Mouse (Mus musculus): ENCODE results near the gene Lhx5. TPM values are rescaled to one million over a fixed set of nuclear protein-coding genes. Genes with fewer than 3 reads are reported as not detected.

Lhx5 gene
- total and polyA plus RNA-seq, 3 experiments, result not detected

- H3K9ac ChIP-seq (ENCODE audit: insufficient read depth, low read depth), result no peak overlapping the region
- in situ Hi-C loops (cut with MboI; ENCODE audit: low pct_ligation_motif_present, low pct_unique_long_range_greater_than_20kb, low sequenced_read_pairs), result no loop called here
- no peak overlapping the region for H3K4me2 ChIP-seq (ENCODE audit: insufficient read depth, low read depth, poor library complexity, severe bottlenecking)
- TF ChIP-seq MAFK (IDR thresholded peaks at IDR 0.05; ENCODE audit: insufficient replicate concordance, low read length) (no peak), SIN3A (IDR thresholded peaks at IDR 0.05; ENCODE audit: low read length) (no peak), GABPA (IDR thresholded peaks at IDR 0.05; ENCODE audit: insufficient replicate concordance, low read depth, low read length) (no peak), JUN (IDR thresholded peaks at IDR 0.05; ENCODE audit: insufficient read depth, low read depth, low read length) (no peak), ZMIZ1 (IDR thresholded peaks at IDR 0.05; ENCODE audit: low read depth, low read length) (no peak), TBP (conservative IDR thresholded peaks at IDR 0.05; ENCODE audit: low read depth, low read length) (no peak), UBTF (IDR thresholded peaks at IDR 0.05; ENCODE audit: low read depth, low read length) (no peak)
- peaks cover 0 to 16% of the 10 kb centered on the region in 2 experiments; a peak in 2 of 4 replicates for H3K4me1 ChIP-seq (ENCODE audit: control insufficient read depth in 1 of 2, insufficient read depth in 2 of 2)
- no peaks in the 10 kb centered on the region for H3K79me2 ChIP-seq (replicated peaks; ENCODE audit: control insufficient read depth, extremely low read depth, insufficient read depth, poor library complexity, severe bottlenecking)
- no peaks in the 10 kb centered on the region for H3K9me3 ChIP-seq (replicated peaks; ENCODE audit: low read length)
- no peak overlapping the region for H3K4me3 ChIP-seq (replicated peaks in 1 of 3; ENCODE audit: low read depth in 2 of 3, low read length in 2 of 3, poor library complexity in 1 of 3)
- no peak overlapping the region for H3K27ac ChIP-seq (ENCODE audit: insufficient read depth, low read depth)
- DNase-seq (ENCODE audit: extremely low read depth), result no peak
- dilution Hi-C loops (cut with MboI; ENCODE audit: extremely low pct_ligation_motif_present, extremely low pct_unique_long_range_greater_than_20kb, low sequenced_read_pairs), result no loop called here
- H3K27me3 ChIP-seq (replicated peaks), result peaks cover 47% of the 10 kb centered on the region
- no peaks in the 10 kb centered on the region for H3K36me3 ChIP-seq (replicated peaks in 1 of 2; ENCODE audit: control insufficient read depth in 1 of 2, insufficient read depth in 1 of 2, low read length in 1 of 2)
Observed at GRCm38 (mm10) chr5:120447305-120447704, 15.8 kb downstream of the Lhx5 start.

GRCm38 (mm10) chr5:120454756-120455337 is 23.3 kb downstream of the Lhx5 start:
- Histone ChIP-seq H3K79me2 (replicated peaks; ENCODE audit: control insufficient read depth, extremely low read depth, insufficient read depth, poor library complexity, severe bottlenecking) (no peaks in the 10 kb centered on the region), H3K9me3 (replicated peaks; ENCODE audit: low read length) (no peaks in the 10 kb centered on the region), H3K9ac (ENCODE audit: insufficient read depth, low read depth) (no peak overlapping the region), H3K4me3 (replicated peaks in 1 of 3; ENCODE audit: low read depth in 2 of 3, low read length in 2 of 3, poor library complexity in 1 of 3) (no peak overlapping the region), H3K27ac (ENCODE audit: insufficient read depth, low read depth) (no peak overlapping the region), H3K4me2 (ENCODE audit: insufficient read depth, low read depth, poor library complexity, severe bottlenecking) (no peak overlapping the region), H3K27me3 (replicated peaks) (peaks cover 57% of the 10 kb centered on the region), H3K4me1 (ENCODE audit: control insufficient read depth in 1 of 2, insufficient read depth in 2 of 2) (peaks cover 2 to 22% of the 10 kb centered on the region in 2 experiments; a peak in 2 of 4 replicates), H3K36me3 (replicated peaks in 1 of 2; ENCODE audit: control insufficient read depth in 1 of 2, insufficient read depth in 1 of 2, low read length in 1 of 2) (no peaks in the 10 kb centered on the region)
- dilution Hi-C loops (cut with MboI; ENCODE audit: extremely low pct_ligation_motif_present, extremely low pct_unique_long_range_greater_than_20kb, low sequenced_read_pairs) (no loop called here), in situ Hi-C loops (cut with MboI; ENCODE audit: low pct_ligation_motif_present, low pct_unique_long_range_greater_than_20kb, low sequenced_read_pairs) (no loop called here)
- no peak for DNase-seq (ENCODE audit: extremely low read depth)
- TF ChIP-seq ETS1 (conservative IDR thresholded peaks at IDR 0.05; ENCODE audit: low read depth, low read length) (no peak), MAFK (IDR thresholded peaks at IDR 0.05; ENCODE audit: insufficient replicate concordance, low read length) (no peak), NELFE (IDR thresholded peaks at IDR 0.05; ENCODE audit: low read depth, low read length) (no peak), USF2 (conservative IDR thresholded peaks at IDR 0.05; ENCODE audit: low read depth, low read length) (no peak), CHD2 (IDR thresholded peaks at IDR 0.05; ENCODE audit: low read length) (no peak), JUN (IDR thresholded peaks at IDR 0.05; ENCODE audit: insufficient read depth, low read depth, low read length) (no peak), ZMIZ1 (IDR thresholded peaks at IDR 0.05; ENCODE audit: low read depth, low read length) (no peak), JUND (conservative IDR thresholded peaks at IDR 0.05; ENCODE audit: low read depth, low read length) (no peak), KAT2A (IDR thresholded peaks at IDR 0.05; ENCODE audit: insufficient replicate concordance, low read length) (no peak), MXI1 (IDR thresholded peaks at IDR 0.05; ENCODE audit: low read depth, low read length) (no peak), MYC (IDR thresholded peaks at IDR 0.05; ENCODE audit: low read depth, low read length) (no peak), ZNF384 (IDR thresholded peaks at IDR 0.05; ENCODE audit: low read depth, low read length) (no peak), HCFC1 (IDR thresholded peaks at IDR 0.05; ENCODE audit: low read depth, low read length) (no peak)
